Mouse (Mus musculus) ES-Bruce4 (cell line): ENCODE data around the gene Hsf4.

Experiments used
- CTCF ChIP-seq: IDR thresholded peaks from one replicate; pipeline ENCODE4 v1.8.1; 2011; ENCODE audit warnings: low read depth, low read length
- EP300 ChIP-seq: IDR thresholded peaks from 2 replicates; pipeline ENCODE4 v1.6.1; 2011; ENCODE audit warnings: low read depth, low read length; ENCODE audit not compliant: insufficient read depth
- POLR2A ChIP-seq: IDR thresholded peaks from one replicate; pipeline ENCODE4 v1.8.1; 2011; ENCODE audit warnings: low read length; ENCODE audit not compliant: insufficient read depth

- no peak for TF ChIP-seq EP300
- no peak for TF ChIP-seq CTCF
- TF ChIP-seq POLR2A, result no peak
Observed at GRCm38 (mm10) chr8:105299962-105300361, 30.4 kb downstream of the Hsf4 start.
